Mouse (Mus musculus) thymus, adult 2 months (tissue): ENCODE measurements around the gene Rngtt.

ENCODE experiments used
- CTCF ChIP-seq: fragments of 200-500 bp; IDR thresholded peaks from 2 replicates; pipeline ENCODE4 v1.5.1; 2012; ENCODE audit warnings: mild to moderate bottlenecking, control low read depth, low read length, moderate library complexity, borderline replicate concordance; ENCODE audit not compliant: control insufficient read depth, poor library complexity, insufficient read depth; ENCODE audit errors: extremely low read depth
- POLR2A ChIP-seq: fragments of 200-500 bp; IDR thresholded peaks from 2 replicates; pipeline ENCODE4 v1.6.1; 2012; ENCODE audit warnings: mild to moderate bottlenecking, low read length, control low read depth, moderate library complexity; ENCODE audit not compliant: control insufficient read depth, poor library complexity, insufficient read depth; ENCODE audit errors: extremely low read depth

- no peak for TF ChIP-seq CTCF
- no peak for TF ChIP-seq POLR2A
Observed at GRCm38 (mm10) chr4:33478011-33478785, 168.1 kb downstream of the Rngtt start.
